Mouse (Mus musculus): ENCODE data around the gene Limch1. TPM values are rescaled to one million over a fixed set of nuclear protein-coding genes. Genes with fewer than 3 reads are reported as not detected.

Gene Limch1
- polyA plus RNA-seq, 1 experiment from 2014 or later: 37.5 TPM

GRCm38 (mm10) chr5:67106261-67106660, 360.6 kb downstream of the Limch1 start:
- Histone ChIP-seq H3K36me3 (ENCODE audit: insufficient read depth, low read length) (no peaks in the 10 kb centered on the region), H3K9ac (replicated peaks; ENCODE audit: low read length) (no peak overlapping the region), H3K4me2 (replicated peaks; ENCODE audit: low read depth, low read length) (no peak overlapping the region), H3K4me1 (ENCODE audit: insufficient read depth, low read length) (no peaks in the 10 kb centered on the region), H3K27me3 (ENCODE audit: insufficient read depth, low read length) (peaks cover 73% of the 10 kb centered on the region), H3K4me3 (ENCODE audit: low read length) (no peak overlapping the region), H3K9me3 (ENCODE audit: low read length) (no peaks in the 10 kb centered on the region), H3K27ac (ENCODE audit: low read length) (no peak overlapping the region)
- ATAC-seq (ENCODE audit: low FRiP score, low TSS enrichment): no peak
- 74% methylated on average over 2 of the region's 2 CpGs for WGBS

Small RNAs within 50 kb of the gene (microRNA-seq; reads per million reads assigned to microRNA genes)
- gene Gm23841: not detected

Other genes starting within 250 kb of the Limch1 start
- 62.4 and 71.5 TPM in 2 replicates for gene Apbb2, start 127.0 kb upstream of the Limch1 start, polyA plus RNA-seq (2015; fragmentation: Nextera tagmentation; extraction: Ambion mirVana)
- gene Uchl1, start 69.7 kb upstream of the Limch1 start, polyA plus RNA-seq (2015; fragmentation: Nextera tagmentation; extraction: Ambion mirVana): 59.3 and 67.9 TPM in 2 replicates